Mouse (Mus musculus) heart, postnatal 0 days (tissue): ENCODE data around the gene Mroh3. TPM values are rescaled to one million over a fixed set of nuclear protein-coding genes. Genes with fewer than 3 reads are reported as not detected.

Experiments
- ATAC-seq: fragments of 200-750 bp; cut with Nextera tagmentation; 2 replicates; pipeline ENCODE4 v1.8.0; 2017; ENCODE audit warnings: low read depth, moderate number of reproducible peaks, moderate library complexity; ENCODE audit not compliant: insufficient read depth
- DNase-seq: peaks from one replicate; pipeline ENCODE4 v3.0.0-alpha.2; 2016; ENCODE audit warnings: low spot score
- H3K27ac ChIP-seq: fragments of 300-500 bp; sonication (generic); 2 replicates; pipeline ENCODE4 v1.5.1; 2014; ENCODE audit warnings: low read depth, mild to moderate bottlenecking
- H3K27me3 ChIP-seq: fragments of 300-500 bp; sonication (generic); 2 replicates; pipeline ENCODE4 v1.6.1; 2014; ENCODE audit warnings: low read length, mixed read lengths; ENCODE audit not compliant: control insufficient read depth, insufficient read depth
- H3K36me3 ChIP-seq: fragments of 300-500 bp; sonication (generic); replicated peaks from 2 replicates; pipeline ENCODE4 v1.6.1; 2014; ENCODE audit warnings: low read length, mixed read lengths; ENCODE audit not compliant: control insufficient read depth, insufficient read depth
- H3K4me1 ChIP-seq: fragments of 300-500 bp; sonication (generic); 2 replicates; pipeline ENCODE4 v1.6.1; 2014; ENCODE audit warnings: antibody characterized with exemption; ENCODE audit not compliant: control insufficient read depth, insufficient read depth
- H3K4me2 ChIP-seq: fragments of 300-500 bp; sonication (generic); 2 replicates; pipeline ENCODE4 v1.6.1; 2014; ENCODE audit warnings: low read depth, mild to moderate bottlenecking, low read length, moderate library complexity
- H3K4me3 ChIP-seq: fragments of 300-500 bp; sonication (generic); 2 replicates; pipeline ENCODE4 v1.5.1; 2014; ENCODE audit warnings: low read depth, low read length
- H3K9ac ChIP-seq: fragments of 300-500 bp; sonication (generic); replicated peaks from 2 replicates; pipeline ENCODE4 v1.6.1; 2014; ENCODE audit warnings: low read depth, low read length, mixed read lengths
- H3K9me3 ChIP-seq: fragments of 300-500 bp; sonication (generic); replicated peaks from 2 replicates; pipeline ENCODE4 v1.6.1; 2016; ENCODE audit warnings: low read length; ENCODE audit not compliant: control insufficient read depth
- CTCF ChIP-seq: IDR thresholded peaks from 2 replicates; pipeline ENCODE4 v1.5.1; 2016; ENCODE audit warnings: antibody characterized with exemption, control low read depth, low read depth
- EP300 ChIP-seq: IDR thresholded peaks from 2 replicates; pipeline ENCODE4 v1.6.1; 2016; ENCODE audit warnings: antibody characterized with exemption, low read depth
- WGBS: fragments of 180-500 bp; shearing (Covaris S2); extraction: QIAGEN DNeasy Blood & Tissue Kit; methylation state at CpG from one replicate; pipeline ENCODE4 v1.1.7; 2014; 5-methylcytosine and 5-hydroxymethylcytosine counted together
- polyA plus RNA-seq: library from polyadenylated mRNA; unstranded; fragments of >200 nt; fragmentation: Nextera tagmentation; extraction: Ambion mirVana; gene quantifications from 2 replicates; pipeline ENCODE4 v1.2.1, GENCODE M21; 2015
- total RNA-seq: library from RNA; depleted of rRNA; stranded (reverse); fragments of >200 nt; gene quantifications from 2 replicates; pipeline ENCODE4 v1.2.3, GENCODE M21; 2014; ENCODE audit warnings: low replicate concordance

The Mroh3 gene
- total and polyA plus RNA-seq, 2 experiments from 2014 or later: not detected

- Histone ChIP-seq H3K27me3 (peaks cover 13% of the 10 kb centered on the region), H3K4me2 (no peak overlapping the region), H3K9ac (no peak overlapping the region), H3K4me1 (peaks cover 50% of the 10 kb centered on the region), H3K36me3 (no peaks in the 10 kb centered on the region), H3K4me3 (no peak overlapping the region), H3K27ac (peak overlapping the region; percentile 36; the same call in 1 of the 2 replicates), H3K9me3 (no peaks in the 10 kb centered on the region)
- 60% methylated on average over 4 of the region's 4 CpGs for WGBS
- TF ChIP-seq CTCF (no peak), EP300 (no peak)
- ATAC-seq (no peak), DNase-seq (no peak)
Measured at GRCm38 (mm10) chr1:136136547-136136946, 76.1 kb downstream of the Mroh3 start.

DNA sequence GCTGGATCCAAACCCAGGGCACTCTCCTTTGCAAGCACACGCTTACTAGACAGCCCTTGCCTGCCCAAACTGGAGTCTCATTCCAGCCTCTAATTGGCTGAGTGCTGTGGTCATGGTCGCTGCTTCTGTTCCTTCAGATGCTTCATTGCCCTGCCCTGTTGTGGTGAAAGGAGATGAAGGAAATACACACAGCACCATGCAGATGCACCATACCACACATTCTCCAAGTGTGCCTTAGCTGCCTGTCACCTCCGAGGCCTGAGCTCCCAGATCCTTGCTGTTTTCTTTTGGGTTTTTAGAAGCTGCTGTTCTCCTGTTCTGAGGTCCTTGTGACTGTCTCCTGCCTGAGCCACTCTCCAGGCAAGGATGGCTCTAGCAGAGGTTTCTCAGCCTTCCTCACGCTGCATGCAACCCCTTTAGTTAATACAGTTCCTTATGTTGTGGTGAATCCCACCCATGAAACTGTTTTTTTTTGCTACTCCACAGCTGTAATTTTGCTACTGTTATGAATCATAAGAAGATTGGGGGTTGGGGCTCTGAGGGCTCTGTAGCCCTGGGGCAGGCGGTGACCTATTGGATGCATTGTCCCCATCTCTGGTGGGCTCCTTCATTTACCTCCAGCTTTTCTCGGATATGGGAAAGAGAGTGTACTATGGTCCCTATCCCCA, 76.7 kb downstream of the Mroh3 start:
- H3K4me2 ChIP-seq: no peak overlapping the region; the same call in 1 of the 2 replicates

GRCm38 (mm10) chr1:136135046-136135445, 77.6 kb downstream of the Mroh3 start:
- ATAC-seq (no peak), DNase-seq (no peak)
- peak overlapping the region; percentile 44; the same call in 1 of the 2 replicates for H3K27ac ChIP-seq
- H3K4me1 ChIP-seq: peaks cover 50% of the 10 kb centered on the region
- WGBS: 47% methylated on average over 1 of the region's 1 CpGs
- H3K9ac ChIP-seq: no peak overlapping the region
- no peaks in the 10 kb centered on the region for H3K36me3 ChIP-seq
- no peak overlapping the region; the same call in 1 of the 2 replicates for H3K4me3 ChIP-seq
- peaks cover 15% of the 10 kb centered on the region for H3K27me3 ChIP-seq
- no peaks in the 10 kb centered on the region for H3K9me3 ChIP-seq
- TF ChIP-seq CTCF: no peak
- no peak for TF ChIP-seq EP300
- H3K4me2 ChIP-seq: no peak overlapping the region; the same call in 1 of the 2 replicates

More for the DNA sequence above, 76.7 kb downstream of the Mroh3 start:
- no peak for ATAC-seq
- Histone ChIP-seq H3K27ac (peak overlapping the region; percentile 36; the same call in 1 of the 2 replicates), H3K9ac (no peak overlapping the region), H3K9me3 (no peaks in the 10 kb centered on the region), H3K27me3 (peaks cover 15% of the 10 kb centered on the region), H3K4me3 (no peak overlapping the region), H3K4me1 (peaks cover 53% of the 10 kb centered on the region), H3K36me3 (no peaks in the 10 kb centered on the region)
- DNase-seq: no peak
- 82% methylated on average over 6 of the region's 6 CpGs for WGBS
- no peak for TF ChIP-seq CTCF

- peaks cover 15% of the 10 kb centered on the region for H3K27me3 ChIP-seq
- H3K4me2 ChIP-seq: no peak overlapping the region; the same call in 1 of the 2 replicates
- no peaks in the 10 kb centered on the region for H3K36me3 ChIP-seq
- no peak overlapping the region; the same call in 1 of the 2 replicates for H3K4me3 ChIP-seq
- TF ChIP-seq CTCF (no peak), EP300 (no peak)
- ATAC-seq (no peak), DNase-seq (no peak)
- peaks cover 50% of the 10 kb centered on the region for H3K4me1 ChIP-seq
- H3K9me3 ChIP-seq: no peaks in the 10 kb centered on the region
- no peak overlapping the region for H3K9ac ChIP-seq
- H3K27ac ChIP-seq: peak overlapping the region; percentile 44; the same call in 1 of the 2 replicates
- WGBS: 54% methylated on average over 2 of the region's 2 CpGs
Measured at GRCm38 (mm10) chr1:136134547-136134946, 78.1 kb downstream of the Mroh3 start.

DNA sequence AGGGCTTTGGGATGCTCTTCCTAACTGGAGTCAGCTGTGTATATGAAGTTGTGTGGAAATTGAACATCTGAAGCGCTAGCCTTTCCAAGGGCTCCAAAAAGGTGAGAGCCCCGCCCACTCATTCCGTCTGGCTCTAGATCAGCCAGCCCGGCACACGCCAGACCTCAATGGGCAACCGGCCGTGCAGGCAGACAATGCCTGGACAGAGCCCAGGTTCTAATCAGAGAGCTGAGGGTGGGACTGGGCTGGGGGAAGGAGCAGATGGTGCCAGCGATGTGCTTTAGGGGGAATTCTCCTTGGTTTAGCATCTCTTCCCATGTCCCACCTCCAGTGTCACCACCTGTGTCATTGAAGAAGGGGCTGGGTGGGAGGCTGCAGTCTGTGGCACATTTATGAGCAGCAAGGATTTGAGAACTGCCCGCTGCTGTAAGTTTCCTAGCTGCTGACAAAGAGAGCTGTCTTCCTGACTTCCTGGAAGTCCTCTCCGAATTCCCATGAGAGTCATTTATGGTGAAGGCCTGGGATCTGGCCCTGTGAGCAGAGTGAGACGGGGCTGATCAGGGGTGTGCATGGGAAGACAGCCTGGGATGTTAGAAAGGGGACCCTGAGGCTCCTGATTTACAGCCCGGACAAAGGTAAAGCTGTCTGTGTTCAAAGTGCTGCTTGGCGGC, 78.9 kb downstream of the Mroh3 start:
- Histone ChIP-seq H3K4me2 (peak overlapping the region; percentile 29; the same call in 1 of the 2 replicates), H3K36me3 (no peaks in the 10 kb centered on the region), H3K4me3 (no peak overlapping the region), H3K27me3 (peaks cover 15% of the 10 kb centered on the region), H3K4me1 (peaks cover 46% of the 10 kb centered on the region), H3K27ac (no peak overlapping the region), H3K9me3 (no peaks in the 10 kb centered on the region), H3K9ac (no peak overlapping the region)
- ATAC-seq: no peak
- no peak for TF ChIP-seq EP300
- no peak for TF ChIP-seq CTCF
- no peak for DNase-seq
- 51% methylated on average over 13 of the region's 13 CpGs for WGBS
